25 mouse cellular contexts compared by ENCODE assay signal in the genomic region with DNA sequence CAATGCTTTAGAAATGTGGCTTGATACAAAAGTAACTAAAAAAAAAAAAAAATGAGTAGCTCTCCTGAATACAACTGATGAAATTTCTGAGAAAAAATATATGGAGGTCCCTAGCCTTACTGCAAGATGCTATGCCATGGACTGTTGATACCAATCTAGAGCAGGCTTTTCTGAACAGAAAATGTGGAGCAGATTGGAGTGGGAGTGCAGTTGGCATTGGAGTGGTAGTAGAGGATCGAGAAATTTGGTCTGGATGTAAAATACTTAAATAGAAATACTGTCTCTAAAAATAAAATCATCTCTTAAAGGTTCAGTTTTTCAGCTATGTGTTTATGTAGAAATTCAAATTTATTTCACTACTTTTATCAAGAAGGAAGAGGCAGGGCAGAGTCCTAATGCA. TPM values are rescaled to one million over a fixed set of nuclear protein-coding genes. Genes with fewer than 3 reads are reported as not detected.
"Had no signal": no experiment of that assay in that cellular context is flagged by ENCODE, and none has a peak within 500 bp of the region (broad histone marks: within the 10 kb centered on the region; RNA-seq: fewer than 3 reads in every experiment).

No protein-coding gene starts in this region.

- DNase-seq: gastrocnemius, adult 2 months; gastrocnemius, postnatal 10 days; gastrocnemius, postnatal 36 days; heart, adult 11 months; heart, adult 2 months; heart, postnatal 14 days; heart, postnatal 36 days; kidney, adult 11 months; kidney, adult 2 months; kidney, adult 9 months; kidney, postnatal 14 days; kidney, postnatal 36 days; layer of hippocampus, adult 9-11 months; layer of hippocampus, postnatal 36 days had no signal

- ATAC-seq: forebrain, embryonic 16.5 days; hindbrain, postnatal 0 days; intestine, embryonic 16.5 days; liver, embryonic 12.5 days had no signal

RNA-seq across cellular contexts. Expression of a gene that starts 49.2 kb away (rescaled TPM):
- total RNA-seq: gastrocnemius, adult 2 months; gastrocnemius, postnatal 10 days; gastrocnemius, postnatal 36 days; heart, adult 2 months; heart, postnatal 14 days; heart, postnatal 36 days; hematopoietic stem cell, adult 5-6 weeks; hindbrain, postnatal 0 days; layer of hippocampus, adult 18-20 months; layer of hippocampus, adult 8-10 months; layer of hippocampus, postnatal 14 days; layer of hippocampus, postnatal 36 days; left cerebral cortex, adult 8-10 months; left cerebral cortex, postnatal 25 days; liver, adult 2 months had no signal

RNA-seq across cellular contexts. Expression of a gene that starts 55.6 kb away (rescaled TPM):
- total RNA-seq: gastrocnemius, adult 2 months; gastrocnemius, postnatal 10 days; gastrocnemius, postnatal 36 days; heart, adult 2 months; heart, postnatal 14 days; heart, postnatal 36 days; hematopoietic stem cell, adult 5-6 weeks; hindbrain, postnatal 0 days; layer of hippocampus, adult 18-20 months; layer of hippocampus, adult 8-10 months; layer of hippocampus, postnatal 14 days; layer of hippocampus, postnatal 36 days; left cerebral cortex, adult 8-10 months; left cerebral cortex, postnatal 25 days; liver, adult 2 months had no signal
